Mouse (Mus musculus) heart, adult 11 months (tissue): ENCODE results near the gene Tnp2.

Source experiments
- DNase-seq: peaks from one replicate; pipeline ENCODE4 v3.0.0; 2022

The Tnp2 gene

GRCm38 (mm10) chr16:10764323-10764722, 24.1 kb downstream of the Tnp2 start:
- no peak for DNase-seq

- peak; percentile 94 for DNase-seq
These were observed 24.8 kb downstream of the Tnp2 start for GRCm38 (mm10) chr16:10763540-10764264.

- DNase-seq = peak; percentile 94
These were observed 25.8 kb downstream of the Tnp2 start for GRCm38 (mm10) chr16:10762569-10763180.

GRCm38 (mm10) chr16:10761182-10761581, 27.3 kb downstream of the Tnp2 start:
- peak; percentile 97 for DNase-seq

DNA sequence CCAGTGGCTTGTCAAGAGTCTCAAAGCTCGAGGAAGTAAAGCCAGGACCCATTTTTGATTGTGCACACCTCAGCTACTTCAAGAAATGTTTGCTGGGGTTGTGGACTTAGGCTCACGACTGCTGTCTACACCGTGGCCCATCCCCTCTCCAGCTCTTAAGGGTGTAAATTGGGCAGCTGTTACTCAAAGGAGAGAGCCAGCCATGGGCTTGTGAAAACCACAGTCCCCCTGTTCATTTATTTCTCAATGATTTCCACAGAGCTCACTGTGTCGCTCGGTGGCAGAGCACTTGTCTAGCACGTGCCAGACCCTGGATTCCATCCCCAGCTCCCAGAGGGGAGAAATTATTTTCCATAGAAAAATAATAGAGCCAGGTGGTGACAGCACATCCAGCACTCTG, 32.3 kb downstream of the Tnp2 start:
- DNase-seq = no peak

- no peak for DNase-seq
These were observed 33.8 kb downstream of the Tnp2 start for GRCm38 (mm10) chr16:10754521-10755296.

- DNase-seq = no peak
These were observed 38.6 kb downstream of the Tnp2 start for GRCm38 (mm10) chr16:10749824-10750223.

- no peak for DNase-seq
These were observed 39.2 kb downstream of the Tnp2 start for GRCm38 (mm10) chr16:10749226-10749625.

DNA sequence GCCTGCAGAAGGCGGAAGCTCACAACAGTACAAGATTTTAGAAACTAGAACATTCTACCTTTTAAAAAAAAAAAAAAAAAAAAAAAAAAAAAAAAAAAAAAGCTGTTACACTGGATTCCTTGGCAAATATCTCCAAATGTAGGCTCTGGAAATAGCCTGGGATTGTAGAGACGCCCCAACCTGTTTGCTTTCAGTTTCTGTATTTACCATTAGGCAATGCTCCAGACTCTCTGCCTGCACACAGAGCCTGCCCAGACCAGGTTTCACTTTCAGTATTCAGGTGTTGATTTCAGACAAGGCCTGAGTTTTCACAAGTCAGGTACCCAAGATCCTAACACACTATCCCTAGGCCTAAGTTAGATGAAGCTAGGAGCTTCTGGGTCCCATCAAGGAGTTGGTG, 47.4 kb downstream of the Tnp2 start:
- peak; percentile 97 for DNase-seq

- peak; percentile 94 for DNase-seq
These were observed 48.5 kb downstream of the Tnp2 start for GRCm38 (mm10) chr16:10739854-10740398.

DNA sequence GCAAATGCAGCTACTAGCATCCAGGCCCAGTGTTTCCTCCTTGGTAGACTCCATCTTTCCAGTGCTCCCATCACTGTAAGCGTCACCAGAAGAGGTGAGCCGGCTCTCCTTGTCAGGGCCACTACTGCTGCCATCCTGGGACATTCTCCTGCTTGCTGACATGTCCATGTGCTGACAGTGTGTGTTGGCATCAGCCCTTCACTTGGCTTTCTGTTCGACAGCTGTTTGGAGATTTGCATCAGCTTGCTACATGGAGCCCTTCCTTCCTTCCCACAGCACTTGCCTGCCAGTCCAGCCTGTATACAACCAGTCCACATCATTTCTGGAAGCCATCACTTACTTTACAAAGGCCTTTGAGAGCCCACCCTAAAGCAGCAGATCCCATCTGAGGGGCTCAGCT, 49.6 kb downstream of the Tnp2 start:
- no peak for DNase-seq
